Mouse (Mus musculus) cortical plate, adult 2 months (tissue): ENCODE measurements around the gene Stbd1. TPM values are rescaled to one million over a fixed set of nuclear protein-coding genes. Genes with fewer than 3 reads are reported as not detected.

ENCODE experiments used
- H3K27ac ChIP-seq: fragments of 200-500 bp; 2 replicates; pipeline ENCODE4 v1.5.1; 2012; ENCODE audit warnings: low read length, control low read depth, inconsistent platforms; ENCODE audit not compliant: insufficient read depth
- H3K4me1 ChIP-seq: fragments of 200-500 bp; 2 replicates; pipeline ENCODE4 v1.6.1; 2011; ENCODE audit warnings: low read length; ENCODE audit not compliant: control insufficient read depth, insufficient read depth
- H3K4me3 ChIP-seq: fragments of 200-500 bp; 2 replicates; pipeline ENCODE4 v1.5.1; 2011; ENCODE audit warnings: mild to moderate bottlenecking, low read length, control low read depth; ENCODE audit not compliant: insufficient read depth
- CTCF ChIP-seq: fragments of 200-500 bp; IDR thresholded peaks from 2 replicates; pipeline ENCODE4 v1.5.1; 2011; ENCODE audit warnings: mild to moderate bottlenecking, control low read depth, low read length; ENCODE audit not compliant: insufficient read depth; ENCODE audit errors: extremely low read depth
- POLR2A ChIP-seq: fragments of 200-500 bp; IDR thresholded peaks from 2 replicates; pipeline ENCODE4 v1.6.1; 2011; ENCODE audit warnings: mild to moderate bottlenecking, low read length, control low read depth; ENCODE audit not compliant: insufficient read depth; ENCODE audit errors: extremely low read depth
- polyA plus RNA-seq: library from polyadenylated mRNA; depleted of rRNA; stranded (reverse); fragments of >200 nt; gene quantifications from 2 replicates; pipeline ENCODE4 v1.2.3, GENCODE M21; 2012; rRNA removed

The Stbd1 gene
- polyA plus RNA-seq, result 0.96 and 1.1 TPM in 2 replicates

DNA sequence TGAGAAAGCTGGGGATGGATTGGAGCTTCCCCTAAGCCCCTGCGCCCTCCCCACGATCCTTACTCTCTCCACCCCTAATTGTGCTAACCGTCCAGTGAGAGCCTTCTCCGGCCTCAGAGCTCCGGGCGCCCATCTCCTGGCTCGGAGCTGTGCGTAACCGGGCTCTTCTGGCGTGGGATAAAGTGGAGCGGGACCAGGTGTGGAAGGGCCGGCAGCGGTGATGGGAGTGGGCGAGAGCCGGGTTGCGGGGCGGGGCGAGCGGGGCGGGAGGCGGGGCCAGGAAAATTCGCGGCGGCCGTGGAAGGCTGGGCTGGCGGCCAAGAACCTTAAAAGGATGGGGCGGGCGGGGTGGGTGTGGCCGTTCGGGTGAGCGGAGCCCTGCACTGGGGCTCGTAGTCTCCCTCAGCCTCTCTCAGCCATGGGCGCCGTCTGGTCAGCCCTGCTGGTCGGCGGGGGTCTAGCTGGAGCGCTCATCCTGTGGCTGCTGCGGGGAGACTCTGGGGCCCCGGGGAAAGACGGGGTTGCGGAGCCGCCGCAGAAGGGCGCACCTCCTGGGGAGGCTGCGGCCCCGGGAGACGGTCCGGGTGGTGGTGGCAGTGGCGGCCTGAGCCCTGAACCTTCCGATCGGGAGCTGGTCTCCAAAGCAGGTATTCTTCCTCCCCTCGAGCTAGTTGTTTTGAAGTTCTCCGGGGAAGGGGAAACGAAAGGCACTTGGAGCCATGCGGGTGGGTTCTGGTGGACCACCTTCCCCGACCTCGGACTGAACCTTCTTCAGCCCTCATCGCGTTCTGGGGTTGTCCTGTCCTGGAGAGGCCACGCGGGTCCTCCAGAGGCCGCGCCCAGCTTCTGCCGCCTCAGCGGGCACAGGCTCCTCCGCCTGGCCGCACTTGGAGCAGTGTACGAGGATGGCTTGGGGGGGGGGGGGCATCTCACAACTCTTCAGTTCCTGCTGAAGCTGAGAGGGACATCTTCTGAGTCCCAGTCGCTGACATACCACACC, at the start of gene Stbd1:
Gene Stbd1, plus strand, starts transcription at position 351 of the 1,000 bp plus-strand sequence.
- TF ChIP-seq CTCF (no peak), POLR2A (no peak)
- Histone ChIP-seq H3K4me1 (no peaks in the 10 kb centered on the region), H3K27ac (no peak within 1 kb of the TSS), H3K4me3 (peak within 1 kb of the TSS; percentile 24)

DNA sequence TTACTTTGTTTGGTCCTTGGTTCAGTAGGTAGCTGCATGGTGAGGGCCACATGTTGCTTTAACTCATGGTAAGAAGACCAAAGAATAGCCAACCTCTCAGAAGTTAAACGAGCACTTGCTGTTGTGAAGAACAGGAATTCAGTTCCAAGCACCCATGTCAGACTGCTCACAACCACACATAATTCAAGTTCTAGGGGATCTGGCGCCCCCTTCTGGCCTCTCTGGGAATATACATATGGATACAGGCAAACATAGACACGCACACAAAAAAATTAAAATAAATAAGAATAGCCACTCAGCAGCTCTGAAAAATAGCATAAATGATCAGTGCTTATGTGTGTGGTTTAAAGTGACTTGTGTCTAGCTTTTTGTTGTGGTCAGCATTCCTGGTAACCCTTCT, 48.9 kb upstream of the Stbd1 start:
- no peak overlapping the region for H3K27ac ChIP-seq
- no peaks in the 10 kb centered on the region for H3K4me1 ChIP-seq

DNA sequence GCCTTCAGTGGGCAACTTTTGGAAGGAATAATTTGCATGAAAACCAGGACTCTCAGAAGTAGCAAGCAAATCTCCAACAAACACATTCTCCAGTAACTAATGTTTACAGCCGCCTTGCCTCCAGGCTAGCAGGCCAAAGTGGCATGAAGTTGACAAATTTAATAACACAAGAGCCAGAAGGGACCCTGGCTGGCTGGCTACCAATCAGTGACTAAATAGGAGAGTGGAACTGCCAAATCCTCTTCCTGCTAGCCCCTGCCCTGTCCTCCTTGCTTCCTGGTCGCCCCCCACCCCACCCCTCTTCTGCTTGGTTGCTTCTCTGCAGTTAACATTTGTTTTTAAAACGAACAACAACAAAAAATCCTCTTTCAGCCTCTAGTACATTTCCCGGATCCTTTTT, 48.4 kb upstream of the Stbd1 start:
- no peak overlapping the region for H3K27ac ChIP-seq
- TF ChIP-seq CTCF (no peak), POLR2A (no peak)
- H3K4me3 ChIP-seq, result no peak overlapping the region
- no peaks in the 10 kb centered on the region for H3K4me1 ChIP-seq

More for the DNA sequence above, 48.9 kb upstream of the Stbd1 start:
- TF ChIP-seq CTCF (no peak), POLR2A (no peak)
- H3K4me3 ChIP-seq, result no peak overlapping the region

GRCm38 (mm10) chr5:92554891-92555511, 47.8 kb upstream of the Stbd1 start, which contains the start of gene Fam47e:
Fam47e (plus strand) TSS chr5:92555069.
- TF ChIP-seq CTCF (no peak), POLR2A (no peak)
- H3K4me1 ChIP-seq, result no peaks in the 10 kb centered on the region
- H3K27ac ChIP-seq, result 0 out of 2 replicates have a peak within 1 kb of the TSS, but pooled peaks have one; percentile 13
- H3K4me3 ChIP-seq, result no peak within 1 kb of the TSS

GRCm38 (mm10) chr5:92555905-92556304, 46.9 kb upstream of the Stbd1 start:
- TF ChIP-seq POLR2A (no peak), CTCF (no peak)
- no peak overlapping the region for H3K27ac ChIP-seq
- no peak overlapping the region for H3K4me3 ChIP-seq
- H3K4me1 ChIP-seq, result no peaks in the 10 kb centered on the region

DNA sequence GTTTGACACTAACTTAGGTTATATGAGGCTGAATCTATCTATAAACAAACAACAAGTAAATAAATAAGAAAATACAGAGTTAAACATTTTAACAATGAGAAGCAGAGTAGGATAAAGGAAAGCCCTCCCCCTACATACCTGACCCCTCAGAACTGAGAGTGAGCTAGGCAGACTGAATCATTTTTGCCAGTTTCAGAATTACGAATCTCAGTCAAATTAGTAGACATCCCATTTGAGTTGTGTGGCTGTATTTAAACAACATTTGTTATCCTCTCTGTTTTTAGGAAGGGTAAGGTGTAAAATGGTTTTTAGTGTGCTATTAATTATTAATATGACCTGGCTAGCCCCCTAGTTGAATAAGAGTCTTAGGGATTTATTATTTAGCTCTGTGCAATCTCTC, 45.3 kb upstream of the Stbd1 start:
- TF ChIP-seq CTCF, result no peak
- H3K27ac ChIP-seq, result no peak overlapping the region
- H3K4me3 ChIP-seq, result no peak overlapping the region
- H3K4me1 ChIP-seq, result no peaks in the 10 kb centered on the region

DNA sequence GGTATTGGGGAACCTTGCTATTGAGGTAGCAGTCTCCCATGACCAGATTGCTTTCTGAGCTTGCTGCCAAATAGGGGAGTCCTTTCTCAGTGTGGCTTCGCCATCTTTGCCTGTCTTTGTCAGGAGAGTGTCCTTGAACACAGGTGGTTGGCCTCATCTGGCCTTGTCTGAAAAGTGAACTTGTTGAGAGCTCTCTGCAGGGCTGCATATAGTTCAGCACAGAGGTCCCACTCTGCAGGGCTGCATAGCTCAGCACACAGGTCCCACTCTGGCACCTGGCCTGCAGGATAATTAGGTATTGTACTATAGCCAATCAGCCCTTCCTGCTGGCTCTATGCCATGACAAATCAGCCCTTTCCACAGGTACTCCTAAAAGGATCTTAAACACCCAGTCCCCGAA, 42.6 kb upstream of the Stbd1 start:
- Histone ChIP-seq H3K27ac (no peak overlapping the region), H3K4me3 (no peak overlapping the region)

DNA sequence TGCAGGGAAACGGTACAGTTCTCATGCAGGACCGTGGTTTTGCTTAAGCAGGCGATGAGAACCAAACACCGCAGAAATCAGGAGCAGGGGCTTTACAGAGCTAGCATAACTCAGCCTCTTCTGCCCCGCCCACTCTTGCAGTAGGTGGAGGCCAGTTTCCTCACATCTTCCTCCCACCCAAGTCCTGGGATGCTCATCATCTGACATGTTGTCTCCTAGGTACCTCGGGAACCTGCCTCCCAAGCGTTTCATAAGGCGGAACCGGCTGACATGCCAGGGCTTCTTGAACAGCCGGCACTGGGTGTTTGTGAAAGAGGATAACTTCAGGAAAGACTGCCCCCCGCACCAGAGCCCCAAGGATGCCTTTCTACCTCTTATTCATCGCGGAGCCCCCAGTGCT, 40.8 kb upstream of the Stbd1 start:
- no peak for TF ChIP-seq POLR2A
- TF ChIP-seq CTCF, result no peak
- H3K4me1 ChIP-seq, result no peaks in the 10 kb centered on the region

More for the DNA sequence above, 42.6 kb upstream of the Stbd1 start:
- H3K4me1 ChIP-seq, result no peaks in the 10 kb centered on the region
- TF ChIP-seq POLR2A (no peak), CTCF (no peak)

GRCm38 (mm10) chr5:92571232-92571631, 31.6 kb upstream of the Stbd1 start:
- Histone ChIP-seq H3K4me3 (no peak overlapping the region), H3K27ac (no peak overlapping the region), H3K4me1 (no peaks in the 10 kb centered on the region)
- no peak for TF ChIP-seq POLR2A
- TF ChIP-seq CTCF, result no peak

More for the DNA sequence above, 40.8 kb upstream of the Stbd1 start:
- H3K27ac ChIP-seq, result no peak overlapping the region
- no peak overlapping the region for H3K4me3 ChIP-seq

GRCm38 (mm10) chr5:92579559-92579958, 23.3 kb upstream of the Stbd1 start:
- H3K4me3 ChIP-seq, result no peak overlapping the region
- no peaks in the 10 kb centered on the region for H3K4me1 ChIP-seq
- H3K27ac ChIP-seq, result no peak overlapping the region
- TF ChIP-seq CTCF (no peak), POLR2A (no peak)
